Mouse (Mus musculus) brain, embryonic 18.5 days (tissue): ENCODE data around the gene Rpl12.

Experiments used
- DNase-seq: peaks from one replicate; pipeline ENCODE4 v3.0.0-alpha.2; 2012; ENCODE audit warnings: low read depth, low spot score

The Rpl12 gene

DNA sequence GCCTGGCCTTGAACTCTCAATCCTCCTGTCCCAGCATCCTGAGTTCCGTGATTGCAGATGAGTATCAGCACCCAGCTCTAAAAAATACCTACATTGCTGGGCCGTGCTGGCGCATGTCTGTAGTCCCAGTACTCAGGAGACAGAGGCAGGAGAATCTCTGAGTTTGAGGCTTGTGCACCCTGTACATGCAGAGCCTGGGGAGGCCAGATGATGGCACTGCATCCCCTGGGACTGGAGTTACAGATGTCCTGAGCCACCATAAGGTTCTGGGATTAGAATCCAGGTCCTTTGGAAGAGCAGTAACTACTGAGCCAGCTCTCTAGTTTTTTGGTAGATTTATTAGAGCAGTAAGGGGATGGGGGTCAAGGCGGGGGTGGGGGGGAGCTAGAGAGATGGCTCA, 20.9 kb upstream of the Rpl12 start:
- DNase-seq: no peak

DNA sequence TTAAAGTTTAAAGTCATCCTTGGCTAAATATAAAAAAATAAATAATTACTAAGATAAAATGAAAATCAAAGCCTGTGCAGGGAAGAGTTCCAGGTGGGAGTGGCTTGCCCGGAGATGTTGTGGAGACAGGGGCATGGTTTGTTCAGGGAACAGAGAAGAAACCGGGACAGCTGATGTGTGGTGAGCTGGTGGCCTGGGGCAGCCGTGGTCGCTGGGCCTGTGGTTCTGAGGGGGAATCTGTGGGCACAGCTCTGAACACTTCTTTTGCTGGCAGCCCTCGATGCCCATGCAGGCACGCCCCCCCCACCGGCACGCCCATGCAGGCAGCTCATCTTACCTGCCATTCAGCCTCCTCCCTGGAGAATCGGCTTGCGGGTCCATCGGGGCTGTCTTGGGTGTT, 13.9 kb upstream of the Rpl12 start:
- no peak for DNase-seq

DNA sequence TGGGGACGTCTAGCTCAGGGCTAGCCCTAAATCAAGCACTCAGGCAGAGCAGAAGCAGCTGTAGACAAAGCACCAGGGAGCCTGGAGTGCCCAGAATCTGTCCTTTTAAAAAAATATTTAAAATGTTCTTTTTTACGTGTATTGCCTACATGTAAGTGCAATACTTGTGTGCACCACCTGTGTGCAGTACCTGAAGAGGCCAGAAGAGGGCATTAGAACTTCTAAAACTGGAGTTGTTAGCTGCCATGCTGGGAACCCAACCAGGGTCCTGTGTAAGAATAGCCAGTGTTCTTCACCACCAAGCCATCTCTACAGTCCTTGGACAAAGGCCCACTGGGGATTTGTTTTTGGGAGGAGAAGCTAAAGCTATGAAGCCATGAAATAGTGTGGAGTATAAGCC, 6.8 kb upstream of the Rpl12 start:
- no peak for DNase-seq

DNA sequence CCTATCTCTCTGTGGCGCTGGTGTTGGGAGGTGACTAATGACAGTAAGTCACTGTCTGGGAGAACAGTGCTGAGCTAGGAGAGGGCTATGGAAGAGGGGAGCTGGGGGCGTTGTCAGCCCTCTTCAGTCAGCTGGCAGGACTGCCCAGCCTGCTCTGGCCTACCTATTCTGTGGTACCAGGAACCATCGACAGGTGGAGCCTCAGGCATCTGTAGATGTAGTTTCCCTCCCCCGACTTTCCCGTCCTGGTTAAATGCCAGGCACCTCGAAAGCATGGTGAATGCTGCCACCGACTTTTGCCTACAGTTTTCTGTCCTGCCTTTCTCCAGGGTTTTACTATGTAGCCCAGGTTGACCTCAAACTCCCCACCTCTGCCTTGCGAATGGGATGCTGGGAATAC, 4.0 kb upstream of the Rpl12 start:
- no peak for DNase-seq

DNA sequence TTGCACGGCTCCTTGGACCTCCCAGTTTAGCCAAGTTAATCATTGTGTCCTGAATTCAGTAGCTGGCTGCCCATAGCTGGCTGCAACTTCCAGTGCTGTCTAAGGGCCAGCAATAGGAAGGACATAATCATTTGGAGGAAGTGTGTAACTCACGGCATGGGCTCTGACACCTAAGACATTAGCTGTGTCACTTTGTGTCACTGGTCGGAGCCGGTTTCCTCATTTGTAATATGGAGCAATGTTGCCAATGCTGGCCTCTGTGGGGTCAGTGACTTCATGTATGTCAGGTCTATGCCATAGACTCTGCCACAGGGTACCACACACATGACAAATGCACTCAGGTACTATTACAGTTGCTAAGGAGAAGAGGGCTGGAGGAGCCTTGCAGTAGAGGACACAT, 1.1 kb upstream of the Rpl12 start:
- DNase-seq: no peak

DNA sequence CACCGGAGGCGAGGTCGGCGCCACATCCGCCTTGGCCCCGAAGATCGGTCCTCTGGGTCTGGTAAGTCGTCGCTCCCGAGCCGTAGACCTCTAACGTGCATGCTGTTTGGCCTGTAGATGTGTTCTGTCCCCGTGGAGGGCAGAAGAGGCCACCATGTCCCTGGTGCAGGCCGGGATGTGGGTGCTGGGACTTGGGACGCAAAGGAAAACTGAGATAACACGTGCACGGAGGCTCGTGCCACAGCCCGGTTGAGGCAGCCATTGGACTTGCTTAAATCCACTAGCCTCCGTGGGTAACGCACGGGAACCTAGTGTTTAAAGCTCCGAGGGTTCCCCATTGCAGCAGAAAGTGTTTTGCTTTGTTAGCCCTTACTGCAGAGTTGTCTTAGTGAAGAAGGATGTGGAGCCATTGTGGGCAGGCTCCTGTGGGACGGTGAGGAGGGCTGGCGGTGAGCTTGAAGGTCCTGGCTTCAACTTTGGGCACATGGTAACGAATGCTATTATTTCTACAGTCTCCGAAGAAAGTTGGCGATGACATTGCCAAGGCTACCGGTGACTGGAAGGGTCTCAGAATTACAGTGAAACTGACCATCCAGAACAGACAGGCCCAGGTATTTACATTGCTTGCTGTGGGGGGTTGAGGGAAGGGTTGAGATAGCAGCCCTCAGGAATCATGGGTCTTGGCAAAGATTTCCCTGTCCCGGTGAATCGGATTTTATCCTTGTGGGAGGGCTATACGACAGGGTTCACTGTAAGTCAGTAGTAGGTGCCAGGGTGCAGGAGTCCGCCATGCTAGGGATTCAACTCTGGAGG, 909 bp downstream of the Rpl12 start:
- DNase-seq: no peak

DNA sequence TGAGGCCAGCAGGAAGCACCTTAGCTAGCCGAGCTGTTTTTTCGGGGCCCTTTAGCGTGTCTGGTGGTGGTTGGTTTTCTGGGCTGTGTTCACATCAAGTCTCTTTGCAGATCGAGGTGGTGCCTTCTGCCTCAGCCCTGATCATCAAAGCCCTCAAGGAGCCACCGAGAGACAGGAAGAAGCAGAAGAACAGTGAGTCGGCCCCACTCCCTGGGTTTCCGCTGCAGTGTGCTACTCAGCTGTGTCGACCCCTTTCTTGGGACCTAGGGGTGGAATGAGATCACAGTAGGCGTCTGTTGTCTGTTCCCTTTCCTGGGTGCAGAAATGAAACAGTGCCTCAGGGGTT, 1.5 kb downstream of the Rpl12 start:
- no peak for DNase-seq

DNA sequence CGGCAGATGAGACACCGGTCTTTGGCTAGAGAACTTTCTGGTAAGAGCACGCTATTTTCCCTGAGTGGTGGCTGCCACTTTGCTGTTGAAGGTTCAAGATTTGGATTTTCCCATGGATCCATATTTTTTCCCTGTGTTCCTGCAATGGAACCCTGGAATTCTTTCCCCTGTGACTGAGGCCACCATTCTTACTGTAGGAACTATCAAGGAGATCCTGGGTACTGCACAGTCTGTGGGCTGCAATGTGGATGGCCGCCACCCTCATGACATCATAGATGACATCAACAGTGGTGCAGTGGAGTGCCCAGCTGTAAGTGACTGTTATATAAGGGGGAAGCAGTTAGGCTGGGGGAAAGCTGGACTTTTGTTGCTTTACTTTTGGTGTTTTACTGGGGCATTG, 2.2 kb downstream of the Rpl12 start:
- no peak for DNase-seq

DNA sequence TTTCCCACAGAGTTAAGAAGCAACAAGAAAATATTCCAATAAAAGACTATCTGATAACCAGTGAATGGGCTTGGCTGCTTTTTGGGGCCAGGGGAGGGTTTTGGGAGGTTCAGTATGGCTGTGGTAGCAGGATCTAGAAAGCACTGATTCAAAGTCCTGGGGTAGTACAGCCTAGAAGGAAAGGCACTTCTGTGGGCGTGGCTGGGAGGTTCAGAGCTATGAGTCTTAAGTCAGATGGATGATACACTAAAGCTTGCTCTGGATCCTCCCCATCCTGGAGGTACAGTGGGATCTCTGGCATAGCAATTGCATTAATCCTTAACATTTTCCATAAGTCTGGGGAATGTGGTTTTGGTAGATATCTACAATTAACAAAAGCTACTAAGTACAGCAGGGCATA, 2.6 kb downstream of the Rpl12 start:
- DNase-seq: no peak

DNA sequence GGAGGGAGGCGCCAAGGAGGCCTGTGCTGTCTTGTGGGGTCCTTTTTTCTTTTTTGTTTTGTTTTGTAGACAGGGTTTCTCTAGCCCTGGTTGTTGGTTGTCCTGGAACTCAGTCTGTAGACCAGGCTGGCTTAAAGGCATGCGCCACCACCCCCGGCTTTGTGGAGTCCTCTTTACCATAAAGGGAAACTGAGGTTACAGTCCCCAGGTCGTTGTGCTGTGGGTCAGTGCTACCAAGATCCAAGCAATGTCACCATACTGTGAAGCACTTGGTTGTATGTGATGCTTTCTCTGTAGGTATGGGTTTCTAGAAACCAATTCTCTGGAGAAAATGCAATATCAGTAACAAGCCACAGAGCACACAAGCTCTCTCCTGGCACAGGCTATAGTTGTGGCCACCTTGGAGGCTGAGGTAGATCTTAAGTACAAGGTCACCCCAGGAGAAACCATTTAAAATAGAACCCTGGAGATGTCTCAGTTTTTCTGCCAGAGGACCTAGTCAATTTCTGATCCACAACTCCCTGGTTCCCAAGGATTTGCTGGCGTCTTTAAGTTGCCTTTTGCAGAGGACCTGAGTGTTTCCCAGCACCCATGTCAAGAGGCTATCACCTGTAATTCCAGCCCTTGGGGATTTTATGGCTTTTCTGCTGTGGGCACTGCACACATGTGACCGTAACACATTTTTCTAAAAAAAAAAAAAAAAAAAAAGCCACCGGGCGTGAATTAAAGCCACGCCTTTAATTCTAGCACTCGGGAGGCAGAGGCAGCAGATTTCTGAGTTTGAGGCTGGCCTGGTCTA, 3.5 kb downstream of the Rpl12 start:
- DNase-seq: no peak

DNA sequence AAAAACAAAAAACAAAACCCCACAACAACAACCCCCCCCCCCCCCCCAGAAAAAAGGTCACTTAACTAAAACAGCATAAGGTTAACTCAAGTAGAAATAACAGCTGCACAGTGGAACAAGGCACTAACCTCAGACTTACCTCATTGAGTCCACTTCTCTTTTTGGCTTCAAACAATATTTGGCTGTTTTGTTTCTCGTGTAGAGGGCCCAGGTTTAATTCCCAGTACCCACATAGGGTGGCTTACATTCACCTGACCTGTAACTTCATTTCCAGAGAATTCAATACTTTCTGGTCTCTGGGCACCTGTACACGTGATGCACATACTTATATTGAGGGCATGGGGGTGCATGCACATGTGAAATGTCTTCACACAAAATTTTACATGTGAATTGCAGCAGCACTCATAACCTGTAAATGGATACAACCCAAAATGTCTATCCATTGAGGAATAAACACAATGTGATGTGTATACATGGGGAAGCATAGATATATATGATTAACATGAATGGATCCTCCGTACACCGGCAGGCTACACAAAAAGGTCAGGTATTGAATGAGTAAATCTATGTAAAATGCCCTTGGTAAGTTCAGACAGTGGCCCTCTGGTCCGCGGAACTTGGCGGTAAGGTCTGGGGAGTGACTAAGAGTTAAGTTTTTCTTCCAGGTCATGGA, 4.3 kb downstream of the Rpl12 start:
- DNase-seq: no peak

DNA sequence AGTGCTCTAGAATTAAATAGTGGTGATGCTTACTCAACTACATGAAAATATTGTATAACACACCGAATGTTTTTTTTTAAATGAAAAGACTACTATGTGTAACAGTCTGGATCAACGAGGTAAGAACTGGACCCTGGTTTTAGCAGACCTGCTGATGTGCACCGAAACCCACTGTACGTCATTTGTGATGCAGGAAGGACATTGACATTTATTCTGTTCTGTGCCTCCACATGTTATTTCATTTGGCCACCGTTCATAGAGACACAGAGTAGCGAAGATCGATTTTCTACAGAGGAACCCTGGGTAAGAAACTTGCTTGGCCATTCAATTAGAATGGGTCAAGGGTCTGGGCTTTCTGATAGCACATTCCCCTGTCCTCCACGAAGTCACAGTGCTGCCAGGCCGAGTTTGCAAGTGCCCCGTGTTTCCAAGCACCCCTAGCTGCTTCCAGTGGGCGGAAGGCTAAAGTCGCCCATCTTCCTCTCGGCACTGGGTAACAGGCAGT, 4.9 kb downstream of the Rpl12 start:
- DNase-seq: no peak

DNA sequence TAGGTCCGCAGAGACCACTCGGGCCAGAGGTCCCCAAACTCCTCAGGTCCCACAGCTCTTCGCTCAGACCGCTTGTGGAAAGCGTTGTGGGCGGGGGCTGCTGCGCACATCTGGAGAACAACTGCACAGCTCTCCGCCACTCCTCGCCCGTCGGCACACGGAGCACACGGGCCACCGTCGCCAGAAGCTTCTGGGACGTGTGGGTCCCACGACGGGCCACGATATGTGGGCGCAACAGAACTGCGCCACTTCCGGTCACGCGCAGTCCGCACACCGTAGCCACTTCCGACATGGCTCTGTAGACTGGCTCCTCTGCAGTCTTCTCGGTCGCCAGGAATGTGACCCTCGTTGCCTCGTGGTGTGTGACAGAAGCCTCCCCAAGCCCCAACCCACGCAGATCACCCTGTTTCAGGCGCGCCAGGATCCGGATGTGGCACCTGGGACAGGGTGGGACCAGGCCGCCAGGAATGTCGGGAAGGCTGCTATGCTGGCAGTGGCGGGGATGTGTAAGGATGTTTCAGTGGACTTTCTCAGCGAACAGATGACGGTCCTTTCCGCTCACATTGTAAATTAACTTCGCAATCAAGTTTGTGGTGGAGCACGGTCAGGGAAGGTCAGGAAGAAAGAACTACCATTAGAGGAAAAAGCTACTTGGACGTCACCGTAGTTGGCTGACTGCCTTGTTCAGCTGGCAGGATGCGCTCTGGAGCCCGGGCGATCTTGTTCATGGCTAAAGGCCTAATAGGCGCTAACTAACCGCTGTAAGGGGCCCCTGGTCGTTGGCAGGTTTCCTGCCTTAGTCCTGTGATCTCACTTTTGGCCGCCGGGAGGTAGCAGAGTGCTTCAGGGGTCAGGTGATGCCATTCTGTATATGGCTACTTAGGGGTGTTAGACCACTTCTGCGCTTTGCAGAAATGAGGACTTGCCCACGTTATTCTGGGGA, 5.6 kb downstream of the Rpl12 start:
- peak; percentile 84 for DNase-seq

DNA sequence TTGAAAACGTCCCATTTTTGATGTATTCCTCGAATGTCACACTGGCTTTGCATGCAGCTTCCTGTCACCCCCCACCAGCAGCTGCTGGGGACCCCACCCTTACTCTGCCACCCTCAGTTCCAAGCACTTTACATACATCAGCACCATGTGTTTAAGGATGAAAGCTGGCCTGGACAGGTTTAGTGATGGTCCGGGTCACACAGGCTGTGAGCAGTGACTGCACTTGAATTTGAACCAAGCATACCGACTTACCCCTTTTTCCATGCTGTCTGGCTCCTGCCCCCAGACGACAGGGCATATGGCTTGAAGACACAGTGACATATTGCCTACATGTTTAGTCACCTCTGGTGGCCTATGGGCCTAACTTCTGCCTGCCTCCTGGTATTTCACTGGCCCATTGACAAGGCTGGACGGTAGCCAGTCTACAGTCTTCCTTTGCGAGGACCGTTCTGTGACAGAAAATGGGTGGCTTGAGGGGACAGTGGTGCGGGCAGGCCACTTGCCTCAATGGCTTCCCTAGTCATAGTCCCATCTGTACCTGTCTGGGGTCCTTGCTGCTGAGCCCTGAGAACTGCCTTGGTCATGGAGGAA, 6.8 kb downstream of the Rpl12 start:
- no peak for DNase-seq

DNA sequence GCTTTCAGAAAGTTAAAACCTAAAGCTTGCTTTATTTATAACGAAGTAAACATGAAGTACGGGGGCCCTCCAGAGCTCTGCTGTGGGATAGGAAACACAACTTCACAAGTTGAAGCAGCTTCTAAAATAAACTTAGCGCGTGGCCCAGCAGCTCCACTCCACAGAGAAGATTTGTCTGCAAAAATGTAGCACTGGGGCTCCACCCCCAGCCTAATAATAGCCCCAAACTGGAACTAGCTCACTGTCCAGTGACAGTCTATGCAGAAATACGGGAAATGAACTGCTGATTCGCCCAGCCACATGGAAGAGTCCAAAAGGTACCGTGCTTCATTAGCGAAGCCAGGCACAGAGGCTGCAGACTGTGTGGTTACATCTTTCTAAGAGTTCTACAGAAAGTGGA, 8.0 kb downstream of the Rpl12 start:
- no peak for DNase-seq

DNA sequence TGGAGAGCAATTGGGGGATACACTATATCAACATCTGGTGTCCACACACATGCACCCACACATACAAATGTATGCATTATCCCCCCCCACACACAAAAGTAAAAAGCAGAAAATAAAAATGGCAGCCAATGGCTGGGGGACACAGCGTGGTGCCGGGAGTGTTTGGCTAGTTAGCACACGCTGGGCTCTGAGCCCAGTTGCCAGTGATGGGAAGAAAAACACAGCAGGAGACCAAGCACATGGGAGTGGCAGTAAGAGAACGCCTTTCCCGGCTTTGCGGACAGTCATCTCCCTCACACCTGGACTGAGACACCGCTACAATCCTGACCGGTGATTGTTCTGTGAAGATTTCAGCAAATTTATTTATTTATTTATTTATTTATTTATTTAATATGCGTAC, 9.9 kb downstream of the Rpl12 start:
- DNase-seq: no peak

DNA sequence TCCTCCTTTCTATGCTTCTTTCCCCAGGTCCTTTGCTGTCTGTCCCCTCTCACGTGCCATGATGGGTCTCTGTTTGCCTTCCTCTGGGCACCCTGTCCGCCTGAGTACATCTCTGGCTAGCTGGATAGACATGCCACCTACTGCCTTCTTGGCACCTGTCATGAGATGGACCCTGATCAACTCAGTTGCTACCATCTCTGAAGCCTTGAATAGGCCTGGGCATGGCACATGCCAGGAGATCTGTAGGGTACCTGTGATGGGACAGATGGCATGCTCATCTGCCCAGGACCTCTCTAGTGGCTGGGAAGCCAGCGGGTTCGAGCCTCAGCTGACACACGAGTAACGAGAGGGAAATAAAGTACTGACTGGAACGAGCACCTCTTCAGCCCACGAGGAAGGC, 12.9 kb downstream of the Rpl12 start:
- no peak for DNase-seq

DNA sequence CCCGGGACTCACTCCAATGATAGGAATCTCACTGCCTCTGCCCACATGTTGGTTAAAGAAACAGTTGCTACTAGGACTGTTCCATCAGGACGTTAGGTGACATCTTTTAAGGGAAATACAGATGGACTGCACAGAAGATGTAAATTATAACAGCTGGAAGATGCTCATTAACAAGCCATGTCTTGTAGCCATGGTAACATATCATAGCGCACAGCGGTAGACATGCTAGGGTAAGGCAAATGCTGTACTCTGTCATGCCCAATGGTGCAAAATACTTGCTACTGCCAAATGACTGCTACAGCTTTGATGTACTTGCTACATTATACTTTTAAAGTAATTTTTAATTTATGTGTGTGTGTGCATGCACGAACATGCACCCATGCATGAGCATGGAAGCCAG, 15.8 kb downstream of the Rpl12 start:
- no peak for DNase-seq

DNA sequence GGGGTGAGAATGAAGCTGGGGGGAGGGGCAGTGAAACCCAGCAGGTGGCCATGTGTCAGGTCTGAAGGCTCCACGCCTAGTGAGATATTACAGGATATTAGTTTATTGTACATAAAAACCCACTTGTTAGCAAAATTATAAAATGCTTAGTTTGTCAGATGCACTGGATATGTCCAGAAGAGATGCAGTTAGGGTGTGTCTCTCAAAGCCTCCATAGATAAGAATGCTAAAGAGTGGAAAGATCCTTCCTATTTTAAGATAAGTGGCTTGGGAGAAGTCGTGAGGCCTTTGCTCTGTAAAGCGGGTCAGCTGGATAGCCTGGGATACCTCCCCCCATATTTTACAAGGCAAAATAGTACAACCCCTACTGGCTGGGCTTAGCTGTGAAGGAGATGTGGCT, 17.3 kb downstream of the Rpl12 start:
- no peak for DNase-seq

DNA sequence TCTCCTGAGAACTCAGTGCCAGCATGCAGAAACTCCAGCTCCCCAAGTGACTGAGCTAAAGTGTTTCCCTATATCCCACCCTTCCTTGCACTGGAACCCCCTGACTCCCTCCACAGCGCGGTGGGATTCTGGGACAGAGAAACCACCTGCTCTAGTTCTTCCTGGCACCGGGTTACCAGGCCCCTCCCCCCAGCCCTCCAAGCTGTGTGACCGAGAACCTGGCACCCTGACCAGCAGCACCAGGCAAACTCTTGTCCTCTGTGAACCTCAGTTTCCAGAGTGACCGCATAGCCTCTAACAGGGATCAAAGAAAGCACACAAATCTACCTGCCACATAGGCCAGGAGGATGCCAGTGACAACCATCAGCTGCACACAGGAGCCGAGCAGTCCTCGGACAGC, 18.3 kb downstream of the Rpl12 start:
- no peak for DNase-seq

DNA sequence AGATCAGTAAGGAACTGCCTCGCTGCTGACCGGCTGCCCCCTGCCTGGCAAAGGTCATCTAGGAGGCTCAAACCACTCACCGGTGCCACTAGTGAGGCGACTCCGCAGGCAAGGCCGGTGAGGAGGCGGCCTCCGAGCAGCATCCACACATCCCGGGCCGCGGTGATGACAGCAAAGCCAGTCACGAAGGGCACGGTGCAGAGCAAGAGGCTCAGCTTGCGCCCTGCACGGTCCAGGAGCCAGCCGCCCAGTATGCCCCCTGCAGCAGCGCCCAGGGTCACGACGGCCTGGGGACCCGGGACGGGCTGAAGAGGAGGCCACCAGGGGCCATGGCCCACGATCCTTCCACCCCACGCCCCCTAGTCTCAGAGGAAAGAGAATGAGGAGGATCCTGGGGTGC, 19.9 kb downstream of the Rpl12 start:
- DNase-seq: no peak
